Mouse (Mus musculus): Measurements from ENCODE around the gene Rangap1. TPM values are rescaled to one million over a fixed set of nuclear protein-coding genes. Genes with fewer than 3 reads are reported as not detected.
"Not testable (repeated sequence)": the region's sequence is repeated elsewhere in the genome, so short reads cannot be mapped to it uniquely, and the experiment has no call there.

Rangap1 gene
- polyA plus RNA-seq, 1 experiment from 2014 or later, result 33.9 TPM

GRCm38 (mm10) chr15:81702306-81703093 is 42.8 kb downstream of the Rangap1 start:
- no peaks in the 10 kb centered on the region for H3K9me3 ChIP-seq (replicated peaks; ENCODE audit: low read length)
- H3K9ac ChIP-seq (ENCODE audit: low read depth, low read length), result no peak overlapping the region
- no peak overlapping the region for H3K4me2 ChIP-seq (ENCODE audit: low read length)
- DNase-seq (ENCODE audit: low spot score) (no peak), ATAC-seq (replicated peaks; ENCODE audit: low FRiP score, low read depth) (no peak)
- H3K27ac ChIP-seq, result peak overlapping the region; percentile 36; the same call in 1 of the 2 replicates
- no peak overlapping the region for H3K4me3 ChIP-seq (replicated peaks; ENCODE audit: low read depth, low read length)
- 86% methylated on average over 13 of the region's 13 CpGs for WGBS
- no peak for TF ChIP-seq CTCF (IDR thresholded peaks at IDR 0.05; ENCODE audit: low read depth)
- H3K27me3 ChIP-seq (ENCODE audit: insufficient read depth, low read length), result no peaks in the 10 kb centered on the region
- no peaks in the 10 kb centered on the region for H3K4me1 ChIP-seq (replicated peaks; ENCODE audit: insufficient read depth, low read length)
- peaks cover 23% of the 10 kb centered on the region for H3K36me3 ChIP-seq (ENCODE audit: insufficient read depth, low read length)

DNA sequence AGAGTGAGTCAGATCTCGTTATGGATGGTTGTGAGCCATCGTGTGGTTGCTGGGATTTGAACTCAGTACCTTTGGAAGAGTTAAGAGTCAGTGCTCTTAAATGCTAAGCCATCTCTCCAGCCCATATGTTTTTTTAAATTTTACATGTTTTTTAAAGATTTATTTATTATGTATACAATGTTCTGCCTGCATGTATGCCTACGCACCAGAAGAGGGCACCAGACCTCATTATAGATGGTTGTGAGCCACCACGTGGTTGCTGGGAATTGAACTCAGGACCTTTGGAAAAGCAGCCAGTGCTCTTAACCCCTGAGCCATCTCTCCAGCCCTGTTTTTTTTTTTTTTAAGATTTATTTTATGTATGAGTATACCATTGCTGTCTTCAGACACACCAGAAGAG is 44.0 kb downstream of the Rangap1 start:
- WGBS, result 77% methylated on average over 4 of the region's 4 CpGs
- H3K4me3 ChIP-seq (replicated peaks; ENCODE audit: low read depth, low read length); H3K27me3 ChIP-seq (ENCODE audit: insufficient read depth, low read length); ATAC-seq (replicated peaks; ENCODE audit: low FRiP score, low read depth); H3K27ac ChIP-seq; DNase-seq (ENCODE audit: low spot score); H3K4me1 ChIP-seq (replicated peaks; ENCODE audit: insufficient read depth, low read length); H3K9ac ChIP-seq (ENCODE audit: low read depth, low read length); H3K9me3 ChIP-seq (replicated peaks; ENCODE audit: low read length); H3K4me2 ChIP-seq (ENCODE audit: low read length): not testable (repeated sequence)
- H3K36me3 ChIP-seq (ENCODE audit: insufficient read depth, low read length), result peaks cover 21% of the 10 kb centered on the region

- no peak for TF ChIP-seq CTCF (IDR thresholded peaks at IDR 0.05; ENCODE audit: low read depth)
- no peaks in the 10 kb centered on the region for H3K27me3 ChIP-seq (ENCODE audit: insufficient read depth, low read length)
- H3K4me3 ChIP-seq (replicated peaks; ENCODE audit: low read depth, low read length), result no peak overlapping the region
- no peak overlapping the region for H3K4me2 ChIP-seq (ENCODE audit: low read length)
- no peak overlapping the region for H3K9ac ChIP-seq (ENCODE audit: low read depth, low read length)
- WGBS, result 38% methylated on average over 8 of the region's 8 CpGs
- no peaks in the 10 kb centered on the region for H3K9me3 ChIP-seq (replicated peaks; ENCODE audit: low read length)
- DNase-seq (ENCODE audit: low spot score) (no peak), ATAC-seq (replicated peaks; ENCODE audit: low FRiP score, low read depth) (0 out of 2 replicates have a peak, but pooled peaks have one; percentile 41)
- 0 out of 2 replicates have a peak overlapping the region, but pooled peaks have one; percentile 3 for H3K27ac ChIP-seq
- H3K4me1 ChIP-seq (replicated peaks; ENCODE audit: insufficient read depth, low read length), result no peaks in the 10 kb centered on the region
- peaks cover 14% of the 10 kb centered on the region for H3K36me3 ChIP-seq (ENCODE audit: insufficient read depth, low read length)
Measured at GRCm38 (mm10) chr15:81700601-81701000, 44.7 kb downstream of the Rangap1 start.

DNA sequence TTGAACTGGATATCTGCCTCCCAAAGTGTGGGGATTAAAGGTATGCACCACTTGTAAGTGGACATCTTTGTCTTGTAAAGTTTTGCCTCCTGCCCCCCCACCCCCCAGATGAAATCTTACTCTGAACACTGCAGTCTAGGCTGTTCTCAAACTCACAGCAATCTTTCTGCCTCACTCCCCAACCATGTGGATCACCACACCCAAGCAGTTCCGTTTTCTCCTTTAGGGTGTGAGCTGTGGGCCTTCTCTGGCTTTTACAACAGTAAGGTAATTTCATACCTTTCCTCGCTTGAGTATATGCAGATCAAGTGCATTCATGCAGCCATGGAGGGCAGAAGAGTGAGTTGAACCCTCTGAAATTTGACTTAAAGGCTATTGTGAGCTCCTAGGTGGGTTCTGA is 45.2 kb downstream of the Rangap1 start:
- no peak overlapping the region for H3K9ac ChIP-seq (ENCODE audit: low read depth, low read length)
- H3K27ac ChIP-seq, result 0 out of 2 replicates have a peak overlapping the region, but pooled peaks have one; percentile 3
- 49% methylated on average over 2 of the region's 2 CpGs for WGBS
- no peak overlapping the region for H3K4me2 ChIP-seq (ENCODE audit: low read length)
- no peak for DNase-seq (ENCODE audit: low spot score)
- no peak overlapping the region for H3K4me3 ChIP-seq (replicated peaks; ENCODE audit: low read depth, low read length)
- H3K4me1 ChIP-seq (replicated peaks; ENCODE audit: insufficient read depth, low read length), result no peaks in the 10 kb centered on the region
- no peaks in the 10 kb centered on the region for H3K27me3 ChIP-seq (ENCODE audit: insufficient read depth, low read length)
- peaks cover 10% of the 10 kb centered on the region for H3K36me3 ChIP-seq (ENCODE audit: insufficient read depth, low read length)
- no peak for ATAC-seq (replicated peaks; ENCODE audit: low FRiP score, low read depth)
- no peaks in the 10 kb centered on the region for H3K9me3 ChIP-seq (replicated peaks; ENCODE audit: low read length)
- no peak for TF ChIP-seq CTCF (IDR thresholded peaks at IDR 0.05; ENCODE audit: low read depth)

GRCm38 (mm10) chr15:81698532-81698931 is 46.8 kb downstream of the Rangap1 start:
- no peak for TF ChIP-seq CTCF (IDR thresholded peaks at IDR 0.05; ENCODE audit: low read depth)
- Histone ChIP-seq H3K27me3 (ENCODE audit: insufficient read depth, low read length) (peaks cover 4% of the 10 kb centered on the region), H3K27ac (no peak overlapping the region), H3K4me3 (replicated peaks; ENCODE audit: low read depth, low read length) (no peak overlapping the region), H3K4me1 (replicated peaks; ENCODE audit: insufficient read depth, low read length) (peaks cover 13% of the 10 kb centered on the region; the same call in 1 of the 2 replicates), H3K9ac (ENCODE audit: low read depth, low read length) (no peak overlapping the region), H3K9me3 (replicated peaks; ENCODE audit: low read length) (no peaks in the 10 kb centered on the region), H3K36me3 (ENCODE audit: insufficient read depth, low read length) (0 out of 2 replicates have a peak, but pooled peaks cover under 1% of the 10 kb centered on the region), H3K4me2 (ENCODE audit: low read length) (no peak overlapping the region)
- 73% methylated on average over 2 of the region's 2 CpGs for WGBS
- no peak for DNase-seq (ENCODE audit: low spot score)
- ATAC-seq (replicated peaks; ENCODE audit: low FRiP score, low read depth), result no peak

DNA sequence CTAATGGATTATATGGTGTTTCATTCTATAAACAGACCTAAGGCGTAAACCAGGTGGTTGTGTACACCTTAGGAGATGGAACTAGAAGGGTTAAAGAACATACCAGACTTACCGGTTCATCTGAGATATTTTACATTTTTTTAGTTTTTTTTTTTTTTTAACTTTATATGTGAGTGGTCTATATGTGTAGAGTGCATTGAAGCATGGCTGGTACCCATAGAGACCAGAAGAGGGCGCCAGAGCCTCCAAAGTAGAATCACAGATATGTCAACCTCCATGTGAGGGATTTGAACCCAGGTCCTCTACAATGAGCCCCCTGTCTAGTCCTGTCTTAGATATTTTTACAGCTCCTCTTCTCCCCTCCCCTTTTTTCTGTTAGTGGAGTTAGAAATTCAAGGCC is 47.5 kb downstream of the Rangap1 start:
- H3K4me1 ChIP-seq (replicated peaks; ENCODE audit: insufficient read depth, low read length), result peaks cover 16% of the 10 kb centered on the region; the same call in 1 of the 2 replicates
- H3K4me2 ChIP-seq (ENCODE audit: low read length), result no peak overlapping the region
- DNase-seq (ENCODE audit: low spot score) (peak; percentile 48), ATAC-seq (replicated peaks; ENCODE audit: low FRiP score, low read depth) (no peak)
- no peak overlapping the region for H3K4me3 ChIP-seq (replicated peaks; ENCODE audit: low read depth, low read length)
- H3K9me3 ChIP-seq (replicated peaks; ENCODE audit: low read length), result no peaks in the 10 kb centered on the region
- peaks cover 10% of the 10 kb centered on the region for H3K27me3 ChIP-seq (ENCODE audit: insufficient read depth, low read length)
- peak; percentile 67 for TF ChIP-seq CTCF (IDR thresholded peaks at IDR 0.05; ENCODE audit: low read depth)
- no peak overlapping the region for H3K27ac ChIP-seq
- 40% methylated on average over 3 of the region's 3 CpGs for WGBS
- no peak overlapping the region for H3K9ac ChIP-seq (ENCODE audit: low read depth, low read length)
- H3K36me3 ChIP-seq (ENCODE audit: insufficient read depth, low read length), result no peaks in the 10 kb centered on the region
